Mouse (Mus musculus) ovary, postnatal 10 days (tissue): Measurements from ENCODE around the gene Klhl40.

Experiments
- DNase-seq: peaks from one replicate; pipeline ENCODE4 v3.0.0; 2022; ENCODE audit warnings: low spot score

The Klhl40 gene

DNA sequence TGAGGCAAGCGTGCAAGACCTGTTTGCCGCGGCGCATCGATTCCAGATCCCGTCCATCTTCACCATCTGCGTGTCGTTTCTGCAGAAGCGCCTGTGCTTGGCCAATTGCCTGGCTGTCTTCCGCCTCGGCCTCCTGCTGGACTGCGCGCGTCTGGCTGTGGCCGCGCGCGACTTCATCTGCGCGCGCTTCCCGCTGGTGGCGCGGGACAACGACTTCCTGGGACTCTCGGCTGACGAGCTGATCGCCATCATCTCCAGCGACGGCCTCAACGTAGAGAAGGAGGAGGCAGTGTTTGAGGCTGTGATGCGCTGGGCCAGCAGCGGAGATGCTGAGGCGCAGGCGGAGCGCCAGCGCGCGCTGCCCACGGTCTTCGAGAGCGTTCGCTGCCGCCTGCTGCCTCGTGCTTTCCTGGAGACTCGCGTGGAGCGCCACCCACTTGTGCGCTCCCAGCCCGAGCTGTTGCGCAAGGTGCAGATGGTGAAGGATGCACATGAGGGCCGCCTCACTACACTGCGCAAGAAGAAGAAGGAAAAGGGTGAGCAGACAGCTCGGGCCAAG, 738 bp downstream of the Klhl40 start:
- DNase-seq = no peak

DNA sequence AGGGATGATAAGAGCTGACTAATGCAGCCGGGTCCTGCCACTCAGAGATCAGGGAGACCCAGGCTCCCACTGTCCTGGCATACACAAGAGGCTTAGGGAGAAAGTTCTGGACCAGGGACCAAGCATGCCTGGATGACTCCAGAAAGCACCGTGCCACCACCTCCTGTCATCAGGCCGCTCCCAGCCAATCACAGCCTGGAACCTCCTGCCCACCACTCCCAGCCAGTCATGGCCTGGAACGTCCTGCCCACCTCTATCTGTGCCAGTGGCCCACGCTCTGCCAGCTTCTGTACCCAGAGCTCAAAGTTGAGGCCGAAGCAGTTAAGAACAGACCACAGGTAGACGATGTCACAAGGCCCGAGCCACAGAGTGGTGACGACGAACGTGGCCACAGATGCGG, 7.4 kb downstream of the Klhl40 start:
- no peak for DNase-seq

DNA sequence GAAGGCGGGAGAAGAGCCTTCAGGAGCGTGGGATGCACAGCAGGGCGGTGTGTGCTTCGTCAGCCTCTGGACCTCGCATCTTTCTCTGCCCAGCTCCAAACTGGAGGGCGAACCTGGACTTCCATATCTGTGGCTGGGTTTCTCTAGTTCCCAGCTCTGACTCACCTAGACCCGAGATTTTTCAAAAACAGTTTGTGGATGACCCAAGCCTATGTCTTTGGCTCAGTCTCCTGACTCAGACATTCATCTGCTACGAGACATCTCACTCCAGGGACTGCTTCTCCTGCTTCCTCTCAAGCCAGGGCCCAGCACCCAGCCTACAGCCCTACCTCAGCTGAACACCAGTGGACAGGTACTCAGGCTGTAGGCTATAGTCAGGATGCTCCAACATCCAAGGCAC, 7.9 kb downstream of the Klhl40 start:
- DNase-seq = no peak

DNA sequence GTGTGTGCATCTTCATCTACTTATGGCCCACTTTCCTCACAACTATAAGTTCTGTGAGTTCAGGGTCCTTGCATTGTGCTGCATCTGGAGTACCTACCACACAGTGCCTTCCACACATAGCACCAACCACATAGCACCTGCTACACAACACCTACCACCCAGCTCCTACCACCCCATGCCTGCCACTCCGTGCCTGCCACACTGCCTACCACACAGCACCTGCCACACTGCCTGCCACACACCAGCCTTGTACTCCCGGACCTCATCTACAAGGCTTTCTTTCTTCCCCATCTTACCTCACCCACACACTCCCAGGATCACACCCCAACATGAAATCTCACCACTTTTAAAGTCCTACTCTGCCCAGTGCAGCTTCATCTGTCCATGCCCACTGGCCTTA, 9.0 kb downstream of the Klhl40 start:
- no peak for DNase-seq

DNA sequence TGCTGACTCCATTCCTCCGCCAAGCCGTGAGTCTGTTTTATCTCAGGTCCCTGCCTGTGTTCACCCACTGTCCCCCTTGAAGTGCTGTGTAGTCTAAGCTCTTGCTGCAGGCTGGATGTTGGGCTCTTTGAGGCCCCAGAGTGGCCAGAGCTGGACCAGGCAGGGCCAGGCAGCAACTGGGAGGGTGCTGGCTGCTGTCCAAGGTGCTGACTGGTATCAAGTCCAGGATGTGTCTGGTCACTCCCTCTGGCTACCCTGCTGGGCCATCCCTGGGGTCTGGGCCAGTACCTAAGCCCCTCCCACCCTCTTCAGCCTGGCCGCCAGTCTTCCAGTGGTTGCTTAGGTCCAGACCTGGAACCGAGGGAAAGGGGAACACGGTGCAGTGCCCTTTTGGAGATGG, 13.8 kb downstream of the Klhl40 start:
- peak; percentile 61 for DNase-seq

DNA sequence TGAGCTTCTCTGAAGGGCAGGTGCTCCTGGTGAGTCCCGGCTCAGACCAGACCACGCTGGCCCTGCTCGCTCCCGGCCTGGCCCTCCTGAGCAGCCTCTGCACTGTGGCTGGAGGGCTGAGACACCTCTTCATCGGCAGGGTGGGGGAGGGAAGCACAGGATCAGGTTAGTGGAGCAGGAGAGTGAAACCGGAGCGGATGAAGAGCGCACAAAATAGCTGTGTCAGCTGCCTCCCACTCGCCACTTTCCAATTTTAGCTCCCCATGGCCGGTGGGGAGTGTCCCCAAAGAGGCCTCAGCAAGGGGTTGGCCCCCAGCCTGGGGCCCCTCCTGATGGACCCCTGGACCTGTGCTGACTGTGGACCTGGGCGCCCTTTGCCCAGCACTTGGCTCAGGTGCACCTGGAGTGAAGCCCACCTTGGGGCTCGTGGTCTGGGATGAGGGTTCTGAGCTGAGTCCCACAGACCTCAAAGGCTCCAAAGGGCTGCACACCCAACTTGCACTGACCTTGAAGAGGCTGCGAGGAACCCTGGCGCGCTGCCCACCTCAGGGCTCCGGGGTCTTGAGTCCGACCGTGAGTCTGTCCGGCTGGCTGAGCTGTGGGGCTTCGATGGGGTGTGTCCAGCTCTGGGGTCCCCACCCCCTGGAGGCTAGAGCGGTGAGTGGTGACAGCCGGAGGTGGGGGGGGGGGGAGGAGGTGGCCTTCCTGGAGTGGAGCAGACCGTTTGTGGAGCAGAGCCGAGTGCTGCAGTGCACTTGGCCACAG, 14.5 kb downstream of the Klhl40 start, which contains the start of gene Hhatl:
Gene Hhatl, minus strand, starts transcription at position 751 of the 765 bp plus-strand sequence.
- no peak for DNase-seq

DNA sequence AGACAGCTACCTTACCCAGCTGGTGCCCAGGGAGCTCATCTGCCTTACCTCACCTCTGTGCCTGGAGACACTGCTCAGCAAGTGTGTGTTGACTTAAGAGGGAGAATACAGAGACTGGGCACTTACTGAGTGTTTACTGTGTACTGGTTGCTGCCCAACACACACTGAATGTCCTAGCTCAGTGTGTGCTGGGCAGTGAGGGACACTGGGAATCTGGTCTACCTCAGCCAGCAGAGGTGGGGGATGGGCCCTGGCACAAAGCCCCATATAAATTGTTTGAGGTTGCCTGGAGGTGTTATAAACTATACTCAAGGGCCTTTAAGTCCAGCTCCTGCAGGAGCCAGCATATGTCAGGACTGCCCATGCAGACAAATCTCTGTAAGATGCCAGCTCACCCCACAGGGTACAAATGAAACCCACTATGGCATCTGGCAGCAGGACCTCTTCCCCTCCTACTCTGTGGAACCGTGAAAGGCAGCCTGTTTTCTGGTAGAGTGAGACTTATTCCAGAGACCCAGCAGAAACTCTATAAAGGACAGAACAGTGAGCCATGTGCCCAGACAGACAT, 17.6 kb downstream of the Klhl40 start:
- DNase-seq = no peak

DNA sequence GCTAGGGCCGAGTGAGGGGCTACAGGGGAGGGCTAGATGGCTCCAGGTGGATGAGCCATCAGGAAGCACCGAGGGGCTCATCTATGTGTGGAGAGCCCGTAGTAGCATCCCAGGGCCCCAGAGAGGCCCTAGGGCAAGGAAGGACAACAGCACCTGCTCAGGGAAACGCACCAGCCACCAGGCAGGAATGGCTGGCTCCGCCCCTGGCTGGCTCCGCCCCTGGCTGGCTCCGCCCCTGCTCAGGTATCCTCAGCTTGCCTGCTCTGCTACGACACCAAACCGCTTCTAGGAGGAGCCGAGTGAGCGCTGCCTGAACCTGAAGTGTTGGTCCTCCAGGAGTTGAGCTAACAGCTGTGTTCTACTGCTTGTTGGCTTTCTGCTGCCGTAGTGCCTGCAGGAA, 20.3 kb downstream of the Klhl40 start:
- DNase-seq = no peak

DNA sequence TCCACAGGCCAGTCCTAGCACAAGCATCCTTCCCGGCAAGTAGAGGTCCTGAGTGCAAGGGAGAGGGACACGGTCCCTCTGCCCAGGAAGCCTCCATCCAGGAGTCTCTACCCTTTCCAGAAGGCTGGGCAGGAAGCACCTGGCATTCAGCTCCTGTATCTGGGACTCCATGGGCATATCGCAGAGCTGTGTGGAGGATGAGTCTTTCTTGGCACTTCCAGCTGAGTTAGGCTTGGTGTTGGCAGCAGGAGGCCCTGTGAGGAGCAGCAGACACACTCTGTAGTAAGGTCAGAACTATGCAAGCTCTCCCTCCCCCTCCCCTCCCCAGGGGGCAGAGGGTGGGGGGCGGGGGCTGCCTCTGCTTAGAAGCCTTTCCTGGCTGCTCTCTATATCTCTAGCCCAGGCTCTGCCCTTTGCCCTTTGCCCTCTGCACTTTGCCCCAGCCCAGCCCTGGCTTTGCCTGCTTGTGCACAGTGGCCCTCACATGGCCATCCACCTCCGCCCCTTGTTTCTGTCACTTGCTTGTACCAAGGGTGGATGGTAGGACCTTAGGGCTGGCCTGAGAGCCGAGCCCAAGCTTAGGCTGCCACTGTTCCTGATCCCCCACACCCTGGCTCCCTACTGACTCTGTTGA, 21.6 kb downstream of the Klhl40 start:
- DNase-seq = no peak

DNA sequence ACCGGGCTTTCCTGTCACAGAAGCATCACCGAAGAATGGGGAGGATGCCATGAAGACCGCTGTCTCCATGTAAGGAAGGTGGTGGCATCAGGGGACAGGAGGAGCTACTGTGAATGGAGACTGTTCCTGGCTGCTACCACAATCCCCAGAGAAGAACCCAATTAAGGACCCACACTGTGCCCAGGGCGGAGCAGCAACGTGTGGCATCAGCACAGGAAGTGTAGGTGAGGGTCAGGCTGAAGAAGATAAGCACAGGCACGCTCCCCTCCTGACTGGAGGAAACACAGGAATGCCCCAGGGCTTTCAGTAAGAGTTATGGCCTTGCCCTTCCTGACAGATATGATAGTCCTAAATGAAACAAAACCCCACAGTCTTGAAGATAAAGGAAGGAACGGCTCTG, 25.3 kb downstream of the Klhl40 start:
- no peak for DNase-seq

DNA sequence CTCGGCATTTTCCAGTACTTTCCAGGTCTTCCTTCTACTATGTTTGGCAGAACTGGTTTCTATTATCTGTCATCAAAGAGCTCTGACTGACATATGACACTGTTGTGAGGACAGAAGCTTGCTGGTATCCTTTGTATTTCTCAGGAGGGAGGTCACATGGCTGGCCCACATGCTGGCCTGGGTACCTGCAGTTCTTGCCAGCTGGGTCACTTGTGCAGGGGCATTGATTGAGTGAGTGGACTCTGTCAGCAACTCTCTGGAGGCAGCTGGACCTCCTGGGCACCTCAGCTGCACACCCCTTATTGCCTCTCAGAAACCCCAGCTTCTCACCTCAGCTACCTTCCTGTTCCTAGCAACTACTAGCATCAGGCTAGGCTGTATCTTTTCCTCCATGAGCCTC, 30.1 kb downstream of the Klhl40 start:
- no peak for DNase-seq

DNA sequence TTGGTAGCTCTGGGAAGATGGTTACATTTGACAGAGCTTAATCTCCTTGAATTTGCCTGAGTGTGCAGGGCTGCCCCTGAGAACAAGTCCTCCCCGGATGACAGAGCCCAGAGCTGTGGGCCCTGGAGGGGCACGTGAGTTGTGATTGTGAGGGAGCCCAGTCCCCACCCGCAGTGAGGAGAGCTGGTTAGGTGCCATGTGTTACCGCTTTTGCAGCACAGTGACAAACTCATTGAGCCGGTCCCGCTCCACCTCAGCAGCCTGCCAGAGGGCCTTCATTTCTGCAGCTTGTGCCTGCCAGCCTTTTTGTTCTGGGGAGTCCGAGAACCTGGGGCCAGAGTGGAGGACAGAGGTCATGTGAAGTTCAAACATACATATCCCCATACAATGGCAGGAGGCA, 30.5 kb downstream of the Klhl40 start:
- no peak for DNase-seq

DNA sequence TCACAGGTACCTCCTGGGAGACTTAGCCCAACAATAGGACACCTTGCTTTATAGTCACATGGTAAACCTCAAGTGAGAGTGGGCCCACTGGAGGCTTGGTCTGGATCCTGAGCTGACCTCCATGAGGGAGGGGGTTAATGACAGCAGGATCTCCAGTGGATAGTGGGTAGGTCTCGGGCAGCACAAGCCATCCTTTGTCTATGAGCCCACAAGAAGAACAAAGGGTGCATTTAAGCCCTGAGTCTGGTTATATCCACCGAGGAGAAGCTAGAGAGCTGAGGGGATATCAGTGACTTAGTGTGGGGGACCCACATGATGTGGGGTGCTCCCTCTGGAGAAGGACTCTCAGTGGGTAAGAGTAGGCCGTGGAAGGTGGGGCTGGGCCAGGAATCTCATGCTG, 31.1 kb downstream of the Klhl40 start:
- DNase-seq = no peak

DNA sequence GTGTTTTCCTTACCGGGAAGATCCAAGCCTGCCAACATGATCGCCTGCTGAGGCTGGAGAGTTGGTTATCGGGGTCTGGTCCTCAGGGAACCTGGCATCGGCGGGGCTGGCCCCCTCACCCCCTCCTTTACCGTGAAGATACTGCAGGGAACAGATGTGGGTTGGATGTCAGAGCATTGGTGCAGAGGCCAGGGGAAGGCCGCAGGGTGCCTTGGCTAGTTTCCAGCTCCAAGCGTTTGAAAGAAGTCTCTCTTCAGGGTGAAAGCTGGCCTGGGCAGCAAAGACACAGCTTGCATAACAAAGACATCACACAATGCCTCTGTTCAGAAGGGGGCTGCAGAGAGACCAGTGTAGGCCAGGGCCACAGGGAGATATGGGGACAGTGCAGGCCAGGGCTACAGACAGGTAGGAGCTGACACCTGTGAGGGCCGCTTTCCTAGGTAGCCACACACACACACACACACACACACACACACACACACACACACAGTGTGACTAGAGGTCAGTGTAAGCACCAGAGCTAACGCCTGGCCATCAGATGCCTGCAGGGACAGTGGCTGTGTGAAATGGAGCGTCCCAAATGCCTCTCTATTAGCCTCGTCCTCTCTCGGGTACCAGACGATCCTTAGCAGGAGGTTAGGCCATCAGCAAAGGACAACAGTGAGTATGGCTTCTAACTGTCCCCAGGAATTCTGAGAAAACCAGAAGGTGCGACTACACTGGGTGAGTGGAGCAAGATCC, 32.8 kb downstream of the Klhl40 start:
- no peak for DNase-seq

DNA sequence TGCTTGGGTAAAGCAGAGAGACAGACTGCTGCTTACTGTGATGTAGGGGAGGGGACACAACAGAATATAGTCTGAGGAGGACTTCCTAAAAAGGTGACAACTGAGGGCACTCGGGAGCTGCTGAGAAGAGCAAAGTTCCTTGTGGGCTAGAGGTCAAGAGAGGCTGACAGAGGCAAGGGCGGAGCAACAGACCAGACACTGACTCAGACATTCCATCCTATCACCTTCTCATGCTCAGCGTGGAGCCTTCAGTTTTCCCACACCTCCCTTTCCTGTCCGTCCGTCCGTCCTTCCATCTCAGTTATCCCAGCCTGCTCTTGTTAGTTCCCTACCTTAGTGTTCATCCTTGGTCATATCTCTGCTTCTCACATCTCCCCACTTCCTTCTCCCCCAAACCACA, 37.8 kb downstream of the Klhl40 start:
- no peak for DNase-seq

DNA sequence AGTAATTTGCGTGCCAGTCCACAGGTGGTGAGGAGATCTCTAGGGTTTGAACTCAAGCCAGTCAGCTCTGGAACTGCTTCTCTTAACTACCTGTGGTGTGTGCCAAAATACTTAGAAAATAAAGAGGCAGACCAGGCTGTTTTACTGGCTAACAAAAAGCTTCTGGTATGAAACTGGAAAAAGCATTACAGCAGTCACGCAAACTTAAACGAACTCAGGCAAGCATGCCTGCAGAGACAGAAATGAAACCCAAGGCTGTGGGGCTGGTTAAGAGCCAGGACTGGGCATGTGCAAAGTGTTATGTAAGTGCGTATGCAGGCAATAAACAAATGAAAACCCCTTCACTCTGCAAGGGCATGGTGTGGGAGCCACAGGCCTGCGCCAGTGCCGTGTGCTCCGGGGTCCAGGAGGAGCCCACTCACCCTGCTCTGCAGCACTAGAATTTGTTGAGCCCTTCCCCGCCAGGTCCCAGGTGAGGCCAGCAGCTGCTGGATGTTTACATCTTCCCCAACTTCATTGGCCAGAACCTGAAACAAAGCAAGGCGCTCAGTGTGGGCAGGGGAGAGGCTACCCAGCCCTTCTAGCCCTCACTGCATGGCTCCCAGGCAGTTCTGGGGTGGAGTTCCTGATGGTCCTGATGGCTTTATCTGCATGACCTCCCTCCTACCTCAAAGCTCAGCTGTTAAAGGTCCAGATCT, 41.8 kb downstream of the Klhl40 start:
- DNase-seq = no peak

DNA sequence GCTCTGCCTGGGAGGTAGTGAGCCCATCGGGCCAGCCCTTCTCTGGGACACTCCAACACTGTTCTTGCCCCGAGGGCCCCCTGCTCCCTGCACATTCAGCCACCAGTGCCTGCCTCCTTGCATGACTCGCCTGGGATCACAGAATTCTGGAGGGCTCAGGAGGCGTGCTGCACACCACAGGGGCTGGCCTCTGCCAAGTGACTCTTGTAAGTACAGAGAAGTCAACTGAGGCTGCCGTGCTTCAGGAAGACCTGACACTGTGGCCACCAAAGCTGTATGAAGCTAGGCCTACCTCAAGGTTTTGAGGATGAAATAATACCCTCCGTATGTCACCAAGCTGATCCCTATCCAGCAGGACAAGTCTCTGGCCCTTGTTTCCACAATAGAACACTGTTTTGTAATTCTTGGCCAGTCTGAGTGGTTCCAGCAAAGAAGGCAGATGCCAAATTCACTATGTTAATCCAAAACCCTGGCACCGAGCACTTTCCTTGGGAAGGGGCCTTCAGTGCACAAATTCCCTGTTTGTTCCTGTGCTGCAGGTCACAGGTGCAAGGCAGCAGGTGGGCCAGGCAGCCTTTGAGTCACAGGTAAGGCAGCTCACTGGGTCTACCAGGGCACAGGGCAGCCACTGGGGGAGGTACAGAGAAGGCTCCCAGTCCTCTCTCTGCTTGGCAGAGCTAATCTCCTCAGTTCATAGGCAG, 42.5 kb downstream of the Klhl40 start:
- DNase-seq = no peak

DNA sequence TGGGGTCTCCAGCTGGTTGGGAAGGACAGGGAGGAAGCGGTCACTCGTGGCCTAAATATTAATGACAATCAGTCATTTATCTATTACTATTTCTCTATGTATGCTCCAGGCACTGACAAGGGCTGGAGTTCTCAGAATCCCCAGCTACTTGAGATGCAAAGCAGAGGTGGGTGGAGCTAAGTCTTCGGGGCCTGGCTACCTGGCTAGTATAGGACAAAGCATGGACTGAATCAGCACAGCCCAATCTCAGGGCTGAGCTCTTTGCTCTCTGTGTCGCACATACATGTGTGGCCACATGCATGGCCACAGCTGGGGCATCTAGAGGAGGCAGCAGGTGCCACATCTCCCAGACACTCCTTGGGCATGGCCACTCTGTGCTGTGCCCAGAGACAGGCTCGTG, 43.4 kb downstream of the Klhl40 start:
- DNase-seq = no peak

DNA sequence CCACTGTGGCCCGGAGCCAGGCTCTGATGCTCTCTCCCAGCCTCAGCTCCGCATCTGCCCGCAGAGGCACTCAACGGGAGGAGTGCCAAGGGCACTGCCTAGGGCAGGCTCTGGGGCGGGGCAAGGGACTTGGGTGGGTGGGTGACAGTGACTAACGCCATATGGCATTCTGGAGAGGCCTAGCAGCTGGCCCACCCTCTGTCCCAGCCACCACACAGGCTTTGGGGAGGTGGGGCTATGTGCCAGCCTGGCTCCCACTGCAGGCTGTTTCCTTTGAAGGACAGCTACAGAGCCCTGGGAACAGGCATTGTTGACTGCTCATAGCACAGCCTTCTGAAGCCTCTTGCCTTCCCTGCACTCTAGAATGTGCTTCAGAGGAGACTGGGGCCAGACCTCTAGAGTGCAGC, 45.2 kb downstream of the Klhl40 start:
- no peak for DNase-seq

DNA sequence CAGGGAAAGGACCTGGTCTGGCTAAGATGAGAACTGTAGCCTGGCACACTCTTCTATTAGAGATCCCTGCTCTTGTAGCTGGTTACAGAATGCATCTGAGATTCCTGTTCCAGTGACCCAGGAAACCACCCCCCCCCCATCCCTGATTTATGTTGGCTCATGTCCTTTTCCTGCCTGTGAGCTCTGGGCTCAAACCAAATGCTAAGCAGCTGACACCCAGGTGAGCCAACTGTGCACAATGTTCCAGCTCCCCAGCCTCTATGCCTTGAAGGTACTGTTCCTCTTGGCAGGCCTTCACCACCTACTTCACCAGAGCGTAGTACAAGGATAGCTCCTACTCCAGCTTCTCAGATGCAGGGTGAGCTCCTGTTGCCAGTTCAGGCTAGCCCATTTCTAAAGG, 45.6 kb downstream of the Klhl40 start:
- no peak for DNase-seq

DNA sequence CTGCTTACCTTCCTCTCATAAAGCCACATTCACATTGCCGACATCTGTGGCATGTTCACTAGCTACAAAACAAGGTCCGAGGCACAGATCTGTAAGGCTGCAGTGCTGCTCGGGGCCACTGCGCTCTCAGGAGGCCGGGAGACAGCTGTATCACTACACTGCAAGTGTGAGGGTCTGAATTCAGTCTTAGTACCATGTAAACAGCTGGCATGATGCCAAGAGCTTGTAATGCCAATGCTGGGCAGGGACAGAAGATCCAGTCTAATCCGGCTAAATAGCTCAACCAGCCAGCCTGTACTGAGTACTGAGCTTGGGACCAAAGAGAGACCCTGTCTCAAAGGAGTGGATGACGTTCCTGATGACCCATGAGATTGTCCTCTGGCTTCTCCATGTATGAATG, 46.6 kb downstream of the Klhl40 start:
- no peak for DNase-seq
